In genomic region chr16:38408416-38408815, GRCm38 (mm10) we compare ENCODE assay signal across 35 mouse cellular contexts. TPM values are rescaled to one million over a fixed set of nuclear protein-coding genes. Genes with fewer than 3 reads are reported as not detected.
"Had no signal": no experiment of that assay in that cellular context is flagged by ENCODE, and none has a peak within 500 bp of the region (broad histone marks: within the 10 kb centered on the region; RNA-seq: fewer than 3 reads in every experiment).

No protein-coding gene starts in this region.

- H3K27ac ChIP-seq: left cerebral cortex, adult 2 months; limb, embryonic 10.5 days; limb, embryonic 12.5 days; limb, embryonic 13.5 days; limb, embryonic 15.5 days; liver, embryonic 12.5 days; liver, embryonic 13.5 days; liver, embryonic 14.5 days; liver, embryonic 15.5 days; lung, embryonic 15.5 days; macrophage; midbrain, embryonic 10.5 days; midbrain, embryonic 12.5 days; midbrain, embryonic 13.5 days; midbrain, embryonic 15.5 days had no signal

- H3K36me3 ChIP-seq: limb, embryonic 10.5 days; limb, embryonic 12.5 days; limb, embryonic 13.5 days; limb, embryonic 15.5 days; liver, embryonic 12.5 days; liver, embryonic 13.5 days; liver, embryonic 15.5 days; lung, embryonic 15.5 days; midbrain, embryonic 10.5 days; midbrain, embryonic 12.5 days; midbrain, embryonic 13.5 days; midbrain, embryonic 15.5 days had no signal

- H3K9me3 ChIP-seq: limb, embryonic 10.5 days; limb, embryonic 12.5 days; limb, embryonic 13.5 days; limb, embryonic 15.5 days; liver, embryonic 12.5 days; liver, embryonic 13.5 days; liver, embryonic 15.5 days; lung, embryonic 15.5 days; megakaryocyte, embryonic 14.5 days; midbrain, embryonic 10.5 days; midbrain, embryonic 12.5 days; midbrain, embryonic 13.5 days; midbrain, embryonic 15.5 days had no signal

- H3K27me3 ChIP-seq: limb, embryonic 12.5 days; limb, embryonic 13.5 days; limb, embryonic 15.5 days; liver, embryonic 13.5 days; liver, embryonic 15.5 days; lung, embryonic 15.5 days; midbrain, embryonic 13.5 days; midbrain, embryonic 15.5 days had no signal

- H3K4me1 ChIP-seq: limb, embryonic 10.5 days; limb, embryonic 12.5 days; limb, embryonic 13.5 days; limb, embryonic 15.5 days; lung, embryonic 15.5 days; midbrain, embryonic 10.5 days; midbrain, embryonic 12.5 days; midbrain, embryonic 13.5 days; midbrain, embryonic 15.5 days had no signal

- ATAC-seq: liver, embryonic 12.5 days; liver, postnatal 0 days; lung, postnatal 0 days; midbrain, embryonic 13.5 days; midbrain, embryonic 15.5 days; midbrain, embryonic 16.5 days had no signal

- DNase-seq: left cerebral cortex, postnatal 4 days; liver; liver, embryonic 13.5 days; liver, postnatal 0 days; lung, adult 18-20 months; lung, adult 2 months; lung, embryonic 14.5 days; lung, postnatal 10 days; lung, postnatal 14 days; lung, postnatal 36 days; lung, postnatal 4 days; midbrain, embryonic 14.5 days had no signal

- H3K4me2 ChIP-seq: limb, embryonic 12.5 days; limb, embryonic 13.5 days; limb, embryonic 15.5 days; liver, embryonic 11.5 days; liver, embryonic 12.5 days; liver, embryonic 13.5 days; liver, embryonic 15.5 days; lung, embryonic 14.5 days; lung, embryonic 15.5 days; midbrain, embryonic 11.5 days; midbrain, embryonic 12.5 days; midbrain, embryonic 13.5 days; midbrain, embryonic 15.5 days had no signal

- H3K9ac ChIP-seq: limb, embryonic 12.5 days; limb, embryonic 13.5 days; limb, embryonic 15.5 days; liver, embryonic 12.5 days; liver, embryonic 13.5 days; liver, embryonic 14.5 days; liver, embryonic 15.5 days; liver, postnatal 0 days; lung, embryonic 14.5 days; lung, embryonic 15.5 days; midbrain, embryonic 12.5 days; midbrain, embryonic 13.5 days; midbrain, embryonic 15.5 days had no signal

- H3K4me3 ChIP-seq: left cerebral cortex, adult 2 months; limb, embryonic 10.5 days; limb, embryonic 12.5 days; limb, embryonic 13.5 days; limb, embryonic 15.5 days; liver, embryonic 12.5 days; liver, embryonic 13.5 days; liver, embryonic 15.5 days; lung, embryonic 15.5 days; megakaryocyte, embryonic 14.5 days; midbrain, embryonic 10.5 days; midbrain, embryonic 12.5 days; midbrain, embryonic 13.5 days; midbrain, embryonic 15.5 days; myocyte had no signal

RNA-seq across cellular contexts. Expression of gene Pla1a, which starts 24.5 kb away (rescaled TPM):
- total RNA-seq: megakaryocyte progenitor cell, adult 5-6 weeks; megakaryocyte-erythroid progenitor cell, adult 5-6 weeks; monocyte, adult 5-6 weeks had no signal
- polyA plus RNA-seq: macrophage had no signal

RNA-seq across cellular contexts. Expression of gene Popdc2, which starts 46.4 kb away (rescaled TPM):
- total RNA-seq: monocyte, adult 5-6 weeks had no signal
- polyA plus RNA-seq: macrophage had no signal

RNA-seq across cellular contexts. Expression of gene Cd80, which starts 46.9 kb away (rescaled TPM):
- total RNA-seq: megakaryocyte-erythroid progenitor cell, adult 5-6 weeks had no signal
